Mouse (Mus musculus): ENCODE results near the gene Tiam2. TPM values are rescaled to one million over a fixed set of nuclear protein-coding genes. Genes with fewer than 3 reads are reported as not detected.

Gene Tiam2
- polyA plus RNA-seq, 1 experiment from 2014 or later: 20.6 TPM

- Histone ChIP-seq H3K4me1 (replicated peaks) (no peaks in the 10 kb centered on the region), H3K9ac (replicated peaks) (no peak overlapping the region), H3K4me3 (replicated peaks) (no peak overlapping the region), H3K4me2 (no peak overlapping the region), H3K9me3 (no peaks in the 10 kb centered on the region), H3K27me3 (no peaks in the 10 kb centered on the region), H3K36me3 (peaks cover 36% of the 10 kb centered on the region), H3K27ac (no peak overlapping the region)
- 88% methylated on average over 8 of the region's 8 CpGs for WGBS
- ATAC-seq (ENCODE audit: insufficient number of reproducible peaks, insufficient read depth, low FRiP score, low TSS enrichment, low read depth): no peak
Measured at GRCm38 (mm10) chr17:3483091-3483490, 156.7 kb downstream of the Tiam2 start.

GRCm38 (mm10) chr17:3485851-3486250 is 159.5 kb downstream of the Tiam2 start:
- no peak for ATAC-seq (ENCODE audit: insufficient number of reproducible peaks, insufficient read depth, low FRiP score, low TSS enrichment, low read depth)
- no peak overlapping the region for H3K9ac ChIP-seq (replicated peaks)
- H3K4me3 ChIP-seq (replicated peaks): no peak overlapping the region
- H3K36me3 ChIP-seq: peaks cover 14% of the 10 kb centered on the region
- 69% methylated on average over 7 of the region's 7 CpGs for WGBS
- no peak overlapping the region for H3K4me2 ChIP-seq
- no peaks in the 10 kb centered on the region for H3K27me3 ChIP-seq
- no peak overlapping the region for H3K27ac ChIP-seq
- no peaks in the 10 kb centered on the region for H3K9me3 ChIP-seq
- H3K4me1 ChIP-seq (replicated peaks): no peaks in the 10 kb centered on the region

- no peak overlapping the region for H3K4me2 ChIP-seq
- no peak overlapping the region for H3K4me3 ChIP-seq (replicated peaks)
- no peaks in the 10 kb centered on the region for H3K27me3 ChIP-seq
- no peaks in the 10 kb centered on the region for H3K9me3 ChIP-seq
- H3K4me1 ChIP-seq (replicated peaks): no peaks in the 10 kb centered on the region
- 92% methylated on average over 4 of the region's 4 CpGs for WGBS
- no peak for ATAC-seq (ENCODE audit: insufficient number of reproducible peaks, insufficient read depth, low FRiP score, low TSS enrichment, low read depth)
- no peak overlapping the region for H3K27ac ChIP-seq
- H3K9ac ChIP-seq (replicated peaks): no peak overlapping the region
- peaks cover 14% of the 10 kb centered on the region for H3K36me3 ChIP-seq
Measured at GRCm38 (mm10) chr17:3487211-3487610, 160.8 kb downstream of the Tiam2 start.

GRCm38 (mm10) chr17:3487721-3488601 is 161.6 kb downstream of the Tiam2 start:
- no peak for ATAC-seq (ENCODE audit: insufficient number of reproducible peaks, insufficient read depth, low FRiP score, low TSS enrichment, low read depth)
- Histone ChIP-seq H3K9me3 (no peaks in the 10 kb centered on the region), H3K27me3 (no peaks in the 10 kb centered on the region), H3K4me2 (no peak overlapping the region), H3K4me1 (replicated peaks) (no peaks in the 10 kb centered on the region), H3K9ac (replicated peaks) (no peak overlapping the region), H3K36me3 (peaks cover 14% of the 10 kb centered on the region), H3K4me3 (replicated peaks) (no peak overlapping the region), H3K27ac (no peak overlapping the region)
- 79% methylated on average over 12 of the region's 12 CpGs for WGBS

GRCm38 (mm10) chr17:3490216-3490895 is 164.0 kb downstream of the Tiam2 start:
- ATAC-seq (ENCODE audit: insufficient number of reproducible peaks, insufficient read depth, low FRiP score, low TSS enrichment, low read depth): no peak

GRCm38 (mm10) chr17:3491065-3491464 is 164.7 kb downstream of the Tiam2 start:
- H3K27me3 ChIP-seq: no peaks in the 10 kb centered on the region
- ATAC-seq (ENCODE audit: insufficient number of reproducible peaks, insufficient read depth, low FRiP score, low TSS enrichment, low read depth): no peak
- no peaks in the 10 kb centered on the region for H3K9me3 ChIP-seq
- peaks cover 7% of the 10 kb centered on the region for H3K36me3 ChIP-seq
- H3K9ac ChIP-seq (replicated peaks): no peak overlapping the region
- H3K4me2 ChIP-seq: no peak overlapping the region
- H3K4me3 ChIP-seq (replicated peaks): no peak overlapping the region
- no peak overlapping the region for H3K27ac ChIP-seq
- no peaks in the 10 kb centered on the region for H3K4me1 ChIP-seq (replicated peaks)
- whole genome bisulfite sequencing: 66% methylated on average over 5 of the region's 5 CpGs

More at GRCm38 (mm10) chr17:3490216-3490895, 164.0 kb downstream of the Tiam2 start:
- Histone ChIP-seq H3K4me2 (no peak overlapping the region), H3K36me3 (peaks cover 10% of the 10 kb centered on the region), H3K4me3 (replicated peaks) (no peak overlapping the region), H3K9me3 (no peaks in the 10 kb centered on the region), H3K27me3 (no peaks in the 10 kb centered on the region), H3K9ac (replicated peaks) (no peak overlapping the region), H3K27ac (no peak overlapping the region), H3K4me1 (replicated peaks) (no peaks in the 10 kb centered on the region)
- WGBS: 82% methylated on average over 11 of the region's 11 CpGs

GRCm38 (mm10) chr17:3491667-3492066 is 165.3 kb downstream of the Tiam2 start:
- no peak for ATAC-seq (ENCODE audit: insufficient number of reproducible peaks, insufficient read depth, low FRiP score, low TSS enrichment, low read depth)
- H3K27ac ChIP-seq: no peak overlapping the region
- no peaks in the 10 kb centered on the region for H3K4me1 ChIP-seq (replicated peaks)
- no peak overlapping the region for H3K4me3 ChIP-seq (replicated peaks)
- H3K9ac ChIP-seq (replicated peaks): no peak overlapping the region
- H3K9me3 ChIP-seq: no peaks in the 10 kb centered on the region
- H3K4me2 ChIP-seq: no peak overlapping the region
- peaks cover under 1% of the 10 kb centered on the region; the same call in 1 of the 2 replicates for H3K36me3 ChIP-seq
- WGBS: 86% methylated on average over 6 of the region's 6 CpGs
- H3K27me3 ChIP-seq: no peaks in the 10 kb centered on the region

GRCm38 (mm10) chr17:3495576-3495975 is 169.2 kb downstream of the Tiam2 start:
- H3K4me1 ChIP-seq (replicated peaks): no peaks in the 10 kb centered on the region
- no peak for ATAC-seq (ENCODE audit: insufficient number of reproducible peaks, insufficient read depth, low FRiP score, low TSS enrichment, low read depth)
- no peaks in the 10 kb centered on the region for H3K9me3 ChIP-seq
- 61% methylated on average over 2 of the region's 2 CpGs for WGBS
- no peak overlapping the region for H3K4me2 ChIP-seq
- no peaks in the 10 kb centered on the region for H3K27me3 ChIP-seq
- no peaks in the 10 kb centered on the region for H3K36me3 ChIP-seq
- no peak overlapping the region for H3K4me3 ChIP-seq (replicated peaks)
- no peak overlapping the region for H3K27ac ChIP-seq
- H3K9ac ChIP-seq (replicated peaks): no peak overlapping the region

GRCm38 (mm10) chr17:3496080-3496479 is 169.7 kb downstream of the Tiam2 start:
- no peaks in the 10 kb centered on the region for H3K27me3 ChIP-seq
- 85% methylated on average over 3 of the region's 3 CpGs for WGBS
- no peaks in the 10 kb centered on the region for H3K9me3 ChIP-seq
- H3K4me2 ChIP-seq: no peak overlapping the region
- H3K4me1 ChIP-seq (replicated peaks): no peaks in the 10 kb centered on the region
- H3K4me3 ChIP-seq (replicated peaks): no peak overlapping the region
- H3K27ac ChIP-seq: no peak overlapping the region
- no peak overlapping the region for H3K9ac ChIP-seq (replicated peaks)
- ATAC-seq (ENCODE audit: insufficient number of reproducible peaks, insufficient read depth, low FRiP score, low TSS enrichment, low read depth): no peak
- H3K36me3 ChIP-seq: no peaks in the 10 kb centered on the region

- ATAC-seq (ENCODE audit: insufficient number of reproducible peaks, insufficient read depth, low FRiP score, low TSS enrichment, low read depth): no peak
- H3K4me2 ChIP-seq: no peak overlapping the region
- no peaks in the 10 kb centered on the region for H3K9me3 ChIP-seq
- 31% methylated on average over 3 of the region's 3 CpGs for WGBS
- peaks cover 4% of the 10 kb centered on the region; the same call in 1 of the 2 replicates for H3K36me3 ChIP-seq
- H3K4me1 ChIP-seq (replicated peaks): no peaks in the 10 kb centered on the region
- no peaks in the 10 kb centered on the region for H3K27me3 ChIP-seq
- H3K27ac ChIP-seq: no peak overlapping the region
- no peak overlapping the region for H3K9ac ChIP-seq (replicated peaks)
- H3K4me3 ChIP-seq (replicated peaks): no peak overlapping the region
Measured at GRCm38 (mm10) chr17:3498086-3498485, 171.7 kb downstream of the Tiam2 start.

- no peak overlapping the region for H3K27ac ChIP-seq
- H3K4me1 ChIP-seq (replicated peaks): no peaks in the 10 kb centered on the region
- 90% methylated on average over 3 of the region's 3 CpGs for WGBS
- no peaks in the 10 kb centered on the region for H3K27me3 ChIP-seq
- peaks cover 7% of the 10 kb centered on the region for H3K36me3 ChIP-seq
- H3K4me2 ChIP-seq: no peak overlapping the region
- no peak overlapping the region for H3K4me3 ChIP-seq (replicated peaks)
- H3K9me3 ChIP-seq: no peaks in the 10 kb centered on the region
- ATAC-seq (ENCODE audit: insufficient number of reproducible peaks, insufficient read depth, low FRiP score, low TSS enrichment, low read depth): no peak
- H3K9ac ChIP-seq (replicated peaks): no peak overlapping the region
Measured at GRCm38 (mm10) chr17:3498580-3498979, 172.2 kb downstream of the Tiam2 start.

Data from limb, embryonic 12.5 days (tissue).